Mouse (Mus musculus) CH12.LX (cell line): ENCODE measurements around the gene Nat8f6.
"Not testable (repeated sequence)": the region's sequence is repeated elsewhere in the genome, so short reads cannot be mapped to it uniquely, and the experiment has no call there.

Experiments
- CTCF ChIP-seq, 2 experiments: IDR thresholded peaks in 1 of 2; conservative IDR thresholded peaks in 1 of 2; 2 replicates each; pipeline ENCODE4 v1.5.1; 2011 to 2012; ENCODE audit warnings: low read depth in 2 of 2, low read length in 2 of 2, improper control_type of control experiment in 1 of 2, inconsistent platforms in 1 of 2, mild to moderate bottlenecking in 1 of 2, moderate library complexity in 1 of 2
- ZKSCAN1 ChIP-seq: IDR thresholded peaks from 2 replicates; pipeline ENCODE4 v1.6.1; 2012; ENCODE audit warnings: low read depth, inconsistent platforms, low read length, improper control_type of control experiment, borderline replicate concordance

GRCm38 (mm10) chr6:85810514-85810913 is 10.2 kb downstream of the Nat8f6 start:
- TF ChIP-seq CTCF (conservative IDR thresholded peaks at IDR 0.05 in 1 of 2, IDR thresholded peaks at IDR 0.05 in 1 of 2; ENCODE audit: low read depth in 2 of 2, low read length in 2 of 2); ZKSCAN1: not testable (repeated sequence)
